ENCODE assay signal across 18 mouse cellular contexts in the genomic region with DNA sequence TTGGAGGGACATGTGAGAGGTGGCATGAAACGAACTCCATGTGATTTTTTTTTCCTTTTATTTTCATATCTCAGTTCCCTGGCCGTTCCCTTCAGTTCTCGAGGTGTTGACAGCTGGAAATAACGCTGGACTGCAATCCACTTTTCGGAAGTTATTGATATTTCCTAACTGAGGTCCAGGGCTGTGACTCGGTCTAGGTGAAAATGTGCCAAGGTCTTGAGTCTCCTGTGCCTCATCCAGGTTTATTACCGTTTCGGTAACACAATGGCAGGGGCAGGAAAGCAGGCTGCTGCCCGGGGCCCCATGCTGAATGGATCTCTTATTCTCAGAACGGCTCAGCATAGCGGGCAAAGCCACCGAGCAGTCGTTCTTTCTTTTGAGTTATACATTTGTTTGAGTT.
DNase-seq lines count a peak whose midpoint lies in the region; ATAC-seq lines count a peak whose summit lies in the region.
"Had no signal": no experiment of that assay in that cellular context is flagged by ENCODE, and none has a peak within 500 bp of the region (broad histone marks: within the 10 kb centered on the region; RNA-seq: fewer than 3 reads in every experiment).

No protein-coding gene starts in this region.

- no peaks in the 10 kb centered on the region for H3K36me3 ChIP-seq in hindbrain, embryonic 10.5 days
- H3K36me3 ChIP-seq in hindbrain, embryonic 13.5 days: no peaks in the 10 kb centered on the region
- H3K36me3 ChIP-seq in embryonic facial prominence, embryonic 13.5 days: no peaks in the 10 kb centered on the region
- H3K36me3 ChIP-seq: forebrain, embryonic 15.5 days; limb, embryonic 15.5 days; neural tube, embryonic 12.5 days had no signal

- no peak for DNase-seq in hindbrain, embryonic 10.5 days (ENCODE audit: low spot score)
- DNase-seq in 3T3-L1 (ENCODE audit: low read depth, low spot score): peak; percentile 11
- peak; percentile 21 for DNase-seq in heart, postnatal 4 days
- no peak for DNase-seq in neural tube, embryonic 10.5 days (ENCODE audit: extremely low spot score, low spot score)
- no peak for DNase-seq in T-cell, adult 2 months (ENCODE audit: low spot score)
- DNase-seq: cerebellum, adult 9-11 months; lung, adult 2 months; spleen, adult 18-20 months; thymus, adult 18-20 months had no signal

- WGBS in hindbrain, embryonic 10.5 days: 69% methylated on average over 13 of the region's 13 CpGs
- WGBS in hindbrain, embryonic 13.5 days: 67% methylated on average over 13 of the region's 13 CpGs
- 43% methylated on average over 13 of the region's 13 CpGs for WGBS in embryonic facial prominence, embryonic 13.5 days

- H3K9ac ChIP-seq in hindbrain, embryonic 13.5 days: no peak overlapping the region
- H3K9ac ChIP-seq in embryonic facial prominence, embryonic 13.5 days: no peak overlapping the region
- H3K9ac ChIP-seq: forebrain, embryonic 15.5 days; hindbrain, embryonic 14.5 days; limb, embryonic 15.5 days; neural tube, embryonic 12.5 days had no signal

- no peak overlapping the region for H3K4me3 ChIP-seq in hindbrain, embryonic 10.5 days
- H3K4me3 ChIP-seq in hindbrain, embryonic 13.5 days: no peak overlapping the region
- no peak overlapping the region for H3K4me3 ChIP-seq in embryonic facial prominence, embryonic 13.5 days
- H3K4me3 ChIP-seq: forebrain, embryonic 15.5 days; left cerebral cortex, adult 2 months; limb, embryonic 15.5 days; neural tube, embryonic 12.5 days had no signal

- H3K4me2 ChIP-seq in hindbrain, embryonic 13.5 days: no peak overlapping the region
- H3K4me2 ChIP-seq in embryonic facial prominence, embryonic 13.5 days: peak overlapping the region; percentile 14; the same call in 1 of the 2 replicates
- H3K4me2 ChIP-seq: forebrain, embryonic 15.5 days; hindbrain, embryonic 14.5 days; limb, embryonic 15.5 days; neural tube, embryonic 12.5 days had no signal

- no peaks in the 10 kb centered on the region for H3K27me3 ChIP-seq in hindbrain, embryonic 10.5 days (ENCODE audit: insufficient read depth, poor library complexity, severe bottlenecking)
- H3K27me3 ChIP-seq in hindbrain, embryonic 13.5 days: no peaks in the 10 kb centered on the region
- peaks cover 12% of the 10 kb centered on the region; the same call in 1 of the 2 replicates for H3K27me3 ChIP-seq in embryonic facial prominence, embryonic 13.5 days
- H3K27me3 ChIP-seq: forebrain, embryonic 15.5 days; limb, embryonic 15.5 days; neural tube, embryonic 12.5 days had no signal

- H3K4me1 ChIP-seq in hindbrain, embryonic 10.5 days (replicated peaks): peaks cover 39% of the 10 kb centered on the region
- peaks cover 23% of the 10 kb centered on the region for H3K4me1 ChIP-seq in hindbrain, embryonic 13.5 days (replicated peaks)
- H3K4me1 ChIP-seq in embryonic facial prominence, embryonic 13.5 days: peaks cover 17% of the 10 kb centered on the region

- no peaks in the 10 kb centered on the region for H3K9me3 ChIP-seq in hindbrain, embryonic 10.5 days
- no peaks in the 10 kb centered on the region for H3K9me3 ChIP-seq in hindbrain, embryonic 13.5 days
- H3K9me3 ChIP-seq in embryonic facial prominence, embryonic 13.5 days: no peaks in the 10 kb centered on the region
- H3K9me3 ChIP-seq: forebrain, embryonic 15.5 days; limb, embryonic 15.5 days; neural tube, embryonic 12.5 days had no signal

- no peak for ATAC-seq in hindbrain, embryonic 13.5 days (ENCODE audit: low FRiP score)
- ATAC-seq in embryonic facial prominence, embryonic 13.5 days (ENCODE audit: insufficient number of reproducible peaks, insufficient read depth, low FRiP score, low TSS enrichment, low read depth): no peak
- ATAC-seq: forebrain, embryonic 15.5 days; intestine, postnatal 0 days had no signal

- peak overlapping the region; percentile 29; the same call in 1 of the 2 replicates for H3K27ac ChIP-seq in hindbrain, embryonic 10.5 days
- no peak overlapping the region for H3K27ac ChIP-seq in hindbrain, embryonic 13.5 days
- no peak overlapping the region for H3K27ac ChIP-seq in embryonic facial prominence, embryonic 13.5 days
- H3K27ac ChIP-seq: forebrain, embryonic 15.5 days; hindbrain, embryonic 14.5 days; kidney, postnatal 0 days; left cerebral cortex, adult 2 months; limb, embryonic 15.5 days; neural tube, embryonic 12.5 days had no signal

Comparison
In these comparisons a context has a peak if more than half of its experiments do, and no peak if none do; other contexts are left out.
1. DNase-seq: peak in 3T3-L1 (single experiment) and heart, postnatal 4 days (single experiment); none in hindbrain, embryonic 10.5 days (single experiment), neural tube, embryonic 10.5 days (single experiment) and T-cell, adult 2 months (single experiment).